Mouse (Mus musculus) gastrocnemius, adult 2 months (tissue): ENCODE results near the gene Ccn5. TPM values are rescaled to one million over a fixed set of nuclear protein-coding genes. Genes with fewer than 3 reads are reported as not detected.

Experiments used
- DNase-seq: peaks from one replicate; pipeline ENCODE4 v3.0.0; 2022
- H3K27ac ChIP-seq: fragments of 200-600 bp; 2 replicates; pipeline ENCODE4 v1.8.1; 2022; ENCODE audit warnings: mild to moderate bottlenecking
- H3K4me3 ChIP-seq: fragments of 200-600 bp; 2 replicates; pipeline ENCODE4 v1.8.1; 2022; ENCODE audit warnings: mild to moderate bottlenecking, moderate library complexity
- CTCF ChIP-seq: fragments of 200-600 bp; IDR thresholded peaks from 2 replicates; pipeline ENCODE4 v1.8.1; 2022; ENCODE audit warnings: antibody characterized with exemption, mild to moderate bottlenecking, moderate library complexity
- intact Hi-C: fragments of 180-260 bp; cut with DNase I; formaldehyde crosslinking; loops from one replicate; pipeline ENCODE4 v1.15.1; 2025
- total RNA-seq, 2 experiments: library from RNA; stranded (reverse); gene quantifications; 2 replicates each; pipeline ENCODE4 v1.2.3; 2021

Gene Ccn5
- total RNA-seq, 2 experiments from 2014 or later: 0.87 to 1.8 TPM

GRCm38 (mm10) chr2:163809704-163810103 lies 11.0 kb upstream of the Ccn5 start:
- intact Hi-C loops: no loop called here
- TF ChIP-seq CTCF: no peak
- DNase-seq: no peak
- H3K27ac ChIP-seq: peak overlapping the region; percentile 32; the same call in 1 of the 2 replicates
- H3K4me3 ChIP-seq: no peak overlapping the region

- intact Hi-C loops: no loop called here
- TF ChIP-seq CTCF: no peak
- Histone ChIP-seq H3K4me3 (no peak overlapping the region), H3K27ac (no peak overlapping the region)
- DNase-seq: no peak
Observed at GRCm38 (mm10) chr2:163813077-163813476, 7.6 kb upstream of the Ccn5 start.

GRCm38 (mm10) chr2:163814739-163815465 lies 5.8 kb upstream of the Ccn5 start:
- no peak for DNase-seq
- TF ChIP-seq CTCF: no peak
- H3K27ac ChIP-seq: no peak overlapping the region
- H3K4me3 ChIP-seq: no peak overlapping the region
- intact Hi-C loops: no loop called here

GRCm38 (mm10) chr2:163823248-163823647 lies 2.6 kb downstream of the Ccn5 start:
- peak; percentile 74 for DNase-seq
- peak overlapping the region; percentile 52; the same call in 1 of the 2 replicates for H3K4me3 ChIP-seq
- peak overlapping the region; percentile 16; the same call in 1 of the 2 replicates for H3K27ac ChIP-seq
- TF ChIP-seq CTCF: peak; percentile 99; the same call in 1 of the 2 replicates
- intact Hi-C loops: no loop called here

- peak overlapping the region; percentile 52 for H3K4me3 ChIP-seq
- intact Hi-C loops: no loop called here
- H3K27ac ChIP-seq: no peak overlapping the region
- DNase-seq: peak; percentile 74
- TF ChIP-seq CTCF: no peak
Observed at GRCm38 (mm10) chr2:163823771-163824170, 3.1 kb downstream of the Ccn5 start.

GRCm38 (mm10) chr2:163825861-163826260 lies 5.2 kb downstream of the Ccn5 start:
- intact Hi-C loops: no loop called here
- Histone ChIP-seq H3K4me3 (no peak overlapping the region), H3K27ac (no peak overlapping the region)
- no peak for DNase-seq
- no peak for TF ChIP-seq CTCF

GRCm38 (mm10) chr2:163826494-163826893 lies 5.8 kb downstream of the Ccn5 start:
- no peak for TF ChIP-seq CTCF
- no peak overlapping the region for H3K4me3 ChIP-seq
- H3K27ac ChIP-seq: no peak overlapping the region
- intact Hi-C loops: no loop called here
- no peak for DNase-seq

- Histone ChIP-seq H3K4me3 (no peak overlapping the region), H3K27ac (no peak overlapping the region)
- intact Hi-C loops: loop anchor here (10.0 kb wide), 1 partner anchor 46 kb away; no protein-coding TSS in a partner anchor
- TF ChIP-seq CTCF: no peak
- no peak for DNase-seq
Observed at GRCm38 (mm10) chr2:163831163-163831562, 10.5 kb downstream of the Ccn5 start.

GRCm38 (mm10) chr2:163838043-163838442 lies 17.4 kb downstream of the Ccn5 start:
- peak; percentile 79 for DNase-seq
- peak; percentile 99 for TF ChIP-seq CTCF
- intact Hi-C loops: loop anchor here (10.0 kb wide), 1 partner anchor 53 kb away; no protein-coding TSS in a partner anchor
- Histone ChIP-seq H3K27ac (no peak overlapping the region), H3K4me3 (no peak overlapping the region)

- no peak for TF ChIP-seq CTCF
- intact Hi-C loops: loop anchor here (10.0 kb wide), 1 partner anchor 55 kb away; no protein-coding TSS in a partner anchor
- no peak overlapping the region for H3K4me3 ChIP-seq
- DNase-seq: peak; percentile 46
- no peak overlapping the region for H3K27ac ChIP-seq
Observed at GRCm38 (mm10) chr2:163839519-163839918, 18.9 kb downstream of the Ccn5 start.

- no peak overlapping the region for H3K4me3 ChIP-seq
- intact Hi-C loops: no loop called here
- no peak overlapping the region for H3K27ac ChIP-seq
- no peak for DNase-seq
- TF ChIP-seq CTCF: no peak
Observed at GRCm38 (mm10) chr2:163842043-163842442, 21.4 kb downstream of the Ccn5 start.

GRCm38 (mm10) chr2:163853461-163853901 lies 32.8 kb downstream of the Ccn5 start, which contains the start of gene Kcnk15:
Kcnk15 (plus strand) TSS chr2:163853651.
- DNase-seq: peak; percentile 8
- intact Hi-C loops: no loop called here
- Histone ChIP-seq H3K27ac (no peak within 1 kb of the TSS), H3K4me3 (no peak within 1 kb of the TSS)
- peak; percentile 7; the same call in 1 of the 2 replicates for TF ChIP-seq CTCF

GRCm38 (mm10) chr2:163857233-163857632 lies 36.6 kb downstream of the Ccn5 start:
- no peak for TF ChIP-seq CTCF
- DNase-seq: peak; percentile 9
- intact Hi-C loops: loop anchor here (5.0 kb wide), 1 partner anchor 110 kb away; no protein-coding TSS in a partner anchor
- no peak overlapping the region for H3K27ac ChIP-seq
- H3K4me3 ChIP-seq: no peak overlapping the region
